Mouse (Mus musculus): Measurements from ENCODE around the gene Gas2l1. TPM values are rescaled to one million over a fixed set of nuclear protein-coding genes. Genes with fewer than 3 reads are reported as not detected.

Gene Gas2l1
- polyA plus RNA-seq, 1 experiment, result 104 TPM

DNA sequence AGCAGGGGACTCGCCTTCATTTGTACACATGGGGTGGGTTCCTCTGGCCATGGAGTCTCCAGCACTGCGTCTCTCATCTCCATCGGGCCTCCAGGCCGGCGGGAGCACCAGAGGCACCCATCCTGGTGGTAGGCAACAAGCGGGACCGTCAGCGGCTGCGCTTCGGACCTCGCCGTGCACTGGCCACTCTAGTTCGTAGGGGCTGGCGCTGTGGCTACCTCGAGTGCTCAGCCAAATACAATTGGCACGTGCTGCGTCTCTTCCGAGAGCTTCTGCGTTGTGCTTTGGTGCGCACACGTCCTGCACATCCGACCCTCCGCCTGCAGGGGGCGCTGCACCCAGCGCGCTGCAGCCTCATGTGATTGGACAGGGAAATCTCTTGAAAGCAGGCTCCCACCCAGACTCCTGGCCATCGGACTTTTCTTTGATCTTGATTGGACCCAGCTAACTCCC is 5.4 kb downstream of the Gas2l1 start:
- TF ChIP-seq USF1 (IDR thresholded peaks at IDR 0.05; ENCODE audit: low read depth), result no peak
- TF ChIP-seq CTCF (IDR thresholded peaks at IDR 0.05; ENCODE audit: control insufficient read depth, insufficient read depth, insufficient read length), result peak; percentile 69
- no peak for TF ChIP-seq FOSL1 (IDR thresholded peaks at IDR 0.05; ENCODE audit: insufficient read depth, low read length, poor library complexity, severe bottlenecking)
- peaks cover 16% of the 10 kb centered on the region for H3K79me3 ChIP-seq (ENCODE audit: low read depth)
- no peak overlapping the region for H3K4me3 ChIP-seq (ENCODE audit: insufficient read depth, poor library complexity, severe bottlenecking)
- H3ac ChIP-seq (ENCODE audit: control insufficient read depth, insufficient read length, low read depth), result no peak overlapping the region
- peaks cover 28% of the 10 kb centered on the region for H3K79me2 ChIP-seq (ENCODE audit: control insufficient read depth, insufficient read depth)
- H3K36me3 ChIP-seq (ENCODE audit: control insufficient read depth, insufficient read depth), result peaks cover 16% of the 10 kb centered on the region
- no peaks in the 10 kb centered on the region for H3K27me3 ChIP-seq (ENCODE audit: control insufficient read depth, insufficient read depth, insufficient read length)

DNA sequence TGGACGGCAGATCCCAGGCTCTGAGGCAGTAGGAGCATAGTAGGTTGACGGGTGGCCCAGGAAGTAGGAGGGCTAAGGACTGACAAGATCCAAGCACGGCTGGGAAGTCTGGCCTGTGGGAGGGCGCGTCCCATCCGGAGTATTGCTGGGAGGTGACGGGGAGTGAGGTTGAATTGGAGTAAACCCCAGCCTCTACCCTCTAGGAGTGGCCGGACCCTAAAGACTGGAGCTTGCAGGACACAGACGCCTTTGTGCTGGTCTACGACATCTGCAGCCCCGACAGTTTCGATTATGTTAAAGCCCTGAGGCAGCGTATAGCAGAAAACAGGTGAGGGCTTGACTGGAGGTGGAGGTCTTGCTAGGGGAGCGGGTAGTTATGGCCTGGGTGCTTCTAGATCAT is 5.9 kb downstream of the Gas2l1 start:
- H3ac ChIP-seq (ENCODE audit: control insufficient read depth, insufficient read length, low read depth), result no peak overlapping the region
- no peaks in the 10 kb centered on the region for H3K27me3 ChIP-seq (ENCODE audit: control insufficient read depth, insufficient read depth, insufficient read length)
- TF ChIP-seq MYOG (IDR thresholded peaks at IDR 0.05; ENCODE audit: control insufficient read depth, extremely low read depth, insufficient read length), result no peak
- no peak for TF ChIP-seq MAX (IDR thresholded peaks at IDR 0.05)
- no peak for TF ChIP-seq FOSL1 (IDR thresholded peaks at IDR 0.05; ENCODE audit: insufficient read depth, low read length, poor library complexity, severe bottlenecking)
- no peak for TF ChIP-seq CTCF (IDR thresholded peaks at IDR 0.05; ENCODE audit: control insufficient read depth, insufficient read depth, insufficient read length)
- no peak for TF ChIP-seq MYOD1 (IDR thresholded peaks at IDR 0.05; ENCODE audit: control insufficient read depth, insufficient read length, low read depth)
- TF ChIP-seq CEBPB (IDR thresholded peaks at IDR 0.05; ENCODE audit: low read depth), result no peak
- TF ChIP-seq USF1 (IDR thresholded peaks at IDR 0.05; ENCODE audit: low read depth), result no peak

DNA sequence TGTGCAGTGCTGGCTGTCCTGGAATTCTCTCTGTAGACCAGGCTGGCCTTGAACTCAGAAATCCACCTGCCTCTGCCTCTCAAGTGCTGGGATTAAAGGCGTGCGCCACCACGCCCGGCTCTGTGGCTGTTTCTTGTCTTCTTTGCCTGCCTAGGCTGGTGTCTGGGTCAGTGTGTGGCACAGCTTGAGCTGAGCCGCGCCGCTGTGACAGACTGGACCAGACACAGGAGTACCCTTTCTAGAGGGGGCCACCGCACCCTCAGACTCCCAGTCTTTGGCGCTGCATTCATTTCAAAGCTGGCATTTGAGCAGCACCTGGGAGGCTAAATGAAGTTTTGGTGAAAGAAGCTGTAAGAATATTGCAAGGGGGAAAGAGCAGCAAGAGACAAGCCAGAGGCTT is 6.3 kb downstream of the Gas2l1 start:
- Histone ChIP-seq H3K27me3 (ENCODE audit: control insufficient read depth, insufficient read depth, insufficient read length) (no peaks in the 10 kb centered on the region), H3K79me2 (ENCODE audit: control insufficient read depth, insufficient read depth) (peaks cover 19% of the 10 kb centered on the region), H3K4me3 (ENCODE audit: insufficient read depth, poor library complexity, severe bottlenecking) (no peak overlapping the region), H3K79me3 (ENCODE audit: low read depth) (peaks cover 8% of the 10 kb centered on the region), H3ac (ENCODE audit: control insufficient read depth, insufficient read length, low read depth) (no peak overlapping the region), H3K36me3 (ENCODE audit: control insufficient read depth, insufficient read depth) (peaks cover 16% of the 10 kb centered on the region)
- TF ChIP-seq CEBPB (IDR thresholded peaks at IDR 0.05; ENCODE audit: low read depth) (no peak), CTCF (IDR thresholded peaks at IDR 0.05; ENCODE audit: control insufficient read depth, insufficient read depth, insufficient read length) (no peak), USF1 (IDR thresholded peaks at IDR 0.05; ENCODE audit: low read depth) (no peak), FOSL1 (IDR thresholded peaks at IDR 0.05; ENCODE audit: insufficient read depth, low read length, poor library complexity, severe bottlenecking) (no peak), MYOD1 (IDR thresholded peaks at IDR 0.05; ENCODE audit: control insufficient read depth, insufficient read length, low read depth) (no peak), MAX (IDR thresholded peaks at IDR 0.05) (no peak), MYOG (IDR thresholded peaks at IDR 0.05; ENCODE audit: control insufficient read depth, extremely low read depth, insufficient read length) (no peak)

More for the DNA sequence above, 5.9 kb downstream of the Gas2l1 start:
- Histone ChIP-seq H3K79me2 (ENCODE audit: control insufficient read depth, insufficient read depth) (peaks cover 23% of the 10 kb centered on the region), H3K4me3 (ENCODE audit: insufficient read depth, poor library complexity, severe bottlenecking) (no peak overlapping the region), H3K79me3 (ENCODE audit: low read depth) (peaks cover 11% of the 10 kb centered on the region), H3K36me3 (ENCODE audit: control insufficient read depth, insufficient read depth) (peaks cover 16% of the 10 kb centered on the region)

DNA sequence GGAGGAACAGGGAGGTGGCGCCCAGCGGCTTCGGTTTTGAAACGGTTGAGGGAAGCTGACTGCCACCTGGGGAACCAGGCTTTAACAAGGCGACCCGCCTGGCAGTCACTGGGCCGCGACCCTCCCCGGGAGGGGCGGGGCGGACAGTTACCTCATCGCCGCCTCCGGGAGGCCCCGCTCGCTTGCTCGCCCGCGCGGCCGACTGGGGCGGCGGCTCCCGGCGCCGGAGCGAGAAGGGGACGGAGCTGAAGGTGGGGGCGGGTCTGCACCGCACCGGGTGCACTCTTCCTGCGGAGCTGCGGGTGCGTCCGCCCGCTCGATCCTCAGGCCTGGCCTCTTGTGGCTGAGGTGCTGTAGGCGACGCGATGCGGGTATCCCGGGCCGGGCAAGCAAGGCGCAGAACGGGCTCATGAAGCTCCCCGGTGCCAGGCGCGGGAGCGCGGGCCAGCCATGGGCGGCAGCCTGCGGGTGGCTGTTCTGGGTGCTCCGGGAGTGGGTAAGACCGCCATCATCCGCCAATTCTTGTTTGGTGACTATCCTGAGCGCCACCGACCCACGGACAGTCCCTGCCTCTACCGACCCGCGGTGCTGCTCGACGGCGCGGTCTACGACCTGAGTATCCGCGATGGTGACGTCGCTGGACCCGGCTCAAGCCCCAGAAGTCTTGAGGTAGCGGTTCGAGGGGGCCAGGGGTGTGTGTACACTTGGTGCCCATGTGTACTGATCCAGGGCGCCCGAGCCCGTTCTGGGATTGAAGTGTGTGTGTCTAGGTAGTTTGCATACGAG is 7.1 kb downstream of the Gas2l1 start, which contains the start of gene Rasl10a:
Rasl10a (plus strand) TSS at position 273 of the 786 bp plus-strand sequence.
- Histone ChIP-seq H3K36me3 (ENCODE audit: control insufficient read depth, insufficient read depth) (peaks cover 16% of the 10 kb centered on the region), H3ac (ENCODE audit: control insufficient read depth, insufficient read length, low read depth) (peak within 1 kb of the TSS; percentile 59), H3K4me3 (ENCODE audit: insufficient read depth, poor library complexity, severe bottlenecking) (no peak within 1 kb of the TSS), H3K27me3 (ENCODE audit: control insufficient read depth, insufficient read depth, insufficient read length) (no peaks in the 10 kb centered on the region), H3K79me2 (ENCODE audit: control insufficient read depth, insufficient read depth) (peaks cover 12% of the 10 kb centered on the region), H3K79me3 (ENCODE audit: low read depth) (peaks cover 6% of the 10 kb centered on the region)
- TF ChIP-seq MYOG (IDR thresholded peaks at IDR 0.05; ENCODE audit: control insufficient read depth, extremely low read depth, insufficient read length) (no peak), MAX (IDR thresholded peaks at IDR 0.05) (no peak), FOSL1 (IDR thresholded peaks at IDR 0.05; ENCODE audit: insufficient read depth, low read length, poor library complexity, severe bottlenecking) (no peak), CTCF (IDR thresholded peaks at IDR 0.05; ENCODE audit: control insufficient read depth, insufficient read depth, insufficient read length) (no peak), MYOD1 (IDR thresholded peaks at IDR 0.05; ENCODE audit: control insufficient read depth, insufficient read length, low read depth) (no peak), CEBPB (IDR thresholded peaks at IDR 0.05; ENCODE audit: low read depth) (no peak)

GRCm38 (mm10) chr11:5057541-5057855 is 7.6 kb downstream of the Gas2l1 start:
- TF ChIP-seq FOSL1 (IDR thresholded peaks at IDR 0.05; ENCODE audit: insufficient read depth, low read length, poor library complexity, severe bottlenecking) (no peak), CEBPB (IDR thresholded peaks at IDR 0.05; ENCODE audit: low read depth) (no peak)
- no peak overlapping the region for H3ac ChIP-seq (ENCODE audit: control insufficient read depth, insufficient read length, low read depth)
- peaks cover 15% of the 10 kb centered on the region for H3K36me3 ChIP-seq (ENCODE audit: control insufficient read depth, insufficient read depth)
- peaks cover 6% of the 10 kb centered on the region for H3K79me2 ChIP-seq (ENCODE audit: control insufficient read depth, insufficient read depth)
- no peaks in the 10 kb centered on the region for H3K27me3 ChIP-seq (ENCODE audit: control insufficient read depth, insufficient read depth, insufficient read length)
- H3K4me3 ChIP-seq (ENCODE audit: insufficient read depth, poor library complexity, severe bottlenecking), result no peak overlapping the region
- peaks cover 1% of the 10 kb centered on the region for H3K79me3 ChIP-seq (ENCODE audit: low read depth)

DNA sequence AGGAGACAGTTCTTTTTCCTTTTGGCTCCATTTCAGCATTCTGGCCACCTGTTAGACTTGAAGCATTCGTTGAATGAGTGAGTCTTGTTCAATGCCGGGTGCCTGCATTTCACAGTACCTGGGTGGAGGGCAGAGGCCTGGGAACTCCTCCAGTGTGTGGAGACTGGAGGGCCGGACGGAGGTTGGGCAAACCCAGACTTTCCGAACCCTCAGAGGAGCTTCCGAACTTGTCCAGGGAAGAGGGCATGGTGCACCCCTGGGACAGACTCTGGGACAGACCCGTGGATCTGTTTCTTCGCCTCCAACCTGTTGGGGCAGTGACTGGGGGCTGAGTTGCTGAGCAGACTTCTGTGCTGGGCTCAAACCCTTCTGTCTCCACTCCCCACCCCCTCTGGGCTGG is 8.1 kb downstream of the Gas2l1 start:
- Histone ChIP-seq H3K36me3 (ENCODE audit: control insufficient read depth, insufficient read depth) (peaks cover 13% of the 10 kb centered on the region), H3K79me3 (ENCODE audit: low read depth) (no peaks in the 10 kb centered on the region), H3K4me3 (ENCODE audit: insufficient read depth, poor library complexity, severe bottlenecking) (no peak overlapping the region), H3K79me2 (ENCODE audit: control insufficient read depth, insufficient read depth) (peaks cover 2% of the 10 kb centered on the region), H3ac (ENCODE audit: control insufficient read depth, insufficient read length, low read depth) (no peak overlapping the region), H3K27me3 (ENCODE audit: control insufficient read depth, insufficient read depth, insufficient read length) (no peaks in the 10 kb centered on the region)
- TF ChIP-seq CTCF (IDR thresholded peaks at IDR 0.05; ENCODE audit: control insufficient read depth, insufficient read depth, insufficient read length) (no peak), FOSL1 (IDR thresholded peaks at IDR 0.05; ENCODE audit: insufficient read depth, low read length, poor library complexity, severe bottlenecking) (no peak), MYOD1 (IDR thresholded peaks at IDR 0.05; ENCODE audit: control insufficient read depth, insufficient read length, low read depth) (no peak), MAX (IDR thresholded peaks at IDR 0.05) (no peak), USF1 (IDR thresholded peaks at IDR 0.05; ENCODE audit: low read depth) (no peak), MYOG (IDR thresholded peaks at IDR 0.05; ENCODE audit: control insufficient read depth, extremely low read depth, insufficient read length) (no peak), CEBPB (IDR thresholded peaks at IDR 0.05; ENCODE audit: low read depth) (no peak)
